Mouse (Mus musculus): ENCODE results near the gene Pigs. TPM values are rescaled to one million over a fixed set of nuclear protein-coding genes. Genes with fewer than 3 reads are reported as not detected.
A peak's percentile ranks its signal among the peaks of the same experiment; 100 is the strongest.

Gene Pigs
- total RNA-seq (2014; rRNA removed; ENCODE audit: low replicate concordance): 36.0 and 39.7 TPM in 2 replicates
- 31.2 and 32.3 TPM in 2 replicates for polyA plus RNA-seq (2015; fragmentation: Nextera tagmentation; extraction: Ambion mirVana)

DNA sequence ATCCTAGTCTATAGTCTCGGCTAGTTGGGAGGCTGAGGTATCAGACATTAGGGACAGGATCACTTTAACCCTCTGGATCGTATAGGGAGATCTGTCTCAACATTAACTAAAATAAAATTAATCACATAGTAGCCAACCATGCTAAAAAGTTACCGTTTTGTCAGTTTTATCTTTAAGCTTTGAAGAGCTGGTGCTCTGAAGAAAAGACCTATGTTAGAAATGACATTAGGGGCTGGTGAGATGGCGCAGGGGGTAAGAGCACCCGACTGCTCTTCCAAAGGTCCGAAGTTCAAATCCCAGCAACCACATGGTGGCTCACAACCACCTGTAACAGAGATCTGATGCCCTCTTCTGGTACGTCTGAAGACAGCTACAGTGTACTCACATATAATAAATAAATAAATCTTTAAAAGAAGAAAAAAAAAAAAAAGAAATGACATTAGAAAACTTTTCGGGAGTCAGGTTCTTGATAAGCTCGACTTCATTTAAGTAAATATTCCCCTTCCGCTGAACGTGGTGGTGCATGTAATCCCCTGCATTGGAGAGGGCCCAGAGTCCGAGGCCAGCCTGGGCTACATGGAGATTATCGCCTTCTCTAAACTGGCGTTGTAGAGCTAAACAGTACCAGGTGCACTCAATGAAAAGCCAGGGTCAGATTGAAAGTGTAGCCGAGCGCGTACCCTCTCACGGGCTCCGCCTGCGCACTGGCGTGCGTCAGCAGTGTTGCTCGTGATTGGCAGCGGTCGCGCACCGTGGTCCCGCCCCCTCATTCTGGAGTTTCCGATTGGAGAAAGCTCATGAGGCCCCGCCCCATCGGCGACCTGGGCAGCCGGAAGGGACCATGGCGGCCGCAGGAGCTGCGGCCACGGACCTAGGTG is at the start of gene Pigs:
Gene Pigs (plus strand): TSS at position 782 of the 878 bp plus-strand sequence.
- Histone ChIP-seq H3K27ac (ENCODE audit: low read depth) (peak within 1 kb of the TSS; percentile 49; the same call in 1 of the 2 replicates), H3K9ac (replicated peaks; ENCODE audit: low read depth, low read length) (peak within 1 kb of the TSS; percentile 86), H3K4me2 (ENCODE audit: low read depth, low read length) (peak within 1 kb of the TSS; percentile 95), H3K4me3 (ENCODE audit: low read depth, low read length) (peak within 1 kb of the TSS; percentile 91), H3K36me3 (replicated peaks; ENCODE audit: control insufficient read depth, insufficient read depth, low read length) (no peaks in the 10 kb centered on the region), H3K27me3 (ENCODE audit: control insufficient read depth, insufficient read depth, low read length) (no peaks in the 10 kb centered on the region), H3K9me3 (replicated peaks; ENCODE audit: control insufficient read depth, low read length) (no peaks in the 10 kb centered on the region), H3K4me1 (ENCODE audit: control insufficient read depth, insufficient read depth) (peaks cover 22% of the 10 kb centered on the region)
- no peak for TF ChIP-seq EP300 (IDR thresholded peaks at IDR 0.05; ENCODE audit: low read depth)
- 10% methylated on average over 37 of the region's 37 CpGs for WGBS
- ATAC-seq (ENCODE audit: insufficient read depth, low read depth): peak; percentile 99
- peak; percentile 95 for DNase-seq (ENCODE audit: low spot score)

- Histone ChIP-seq H3K9ac (replicated peaks; ENCODE audit: low read depth, low read length) (no peak overlapping the region), H3K4me2 (ENCODE audit: low read depth, low read length) (no peak overlapping the region), H3K9me3 (replicated peaks; ENCODE audit: control insufficient read depth, low read length) (no peaks in the 10 kb centered on the region), H3K4me1 (ENCODE audit: control insufficient read depth, insufficient read depth) (no peaks in the 10 kb centered on the region), H3K36me3 (replicated peaks; ENCODE audit: control insufficient read depth, insufficient read depth, low read length) (peaks cover 98% of the 10 kb centered on the region), H3K27me3 (ENCODE audit: control insufficient read depth, insufficient read depth, low read length) (no peaks in the 10 kb centered on the region), H3K27ac (ENCODE audit: low read depth) (no peak overlapping the region), H3K4me3 (ENCODE audit: low read depth, low read length) (no peak overlapping the region)
- TF ChIP-seq EP300 (IDR thresholded peaks at IDR 0.05; ENCODE audit: low read depth): no peak; the same call in 1 of the 2 replicates
- DNase-seq (ENCODE audit: low spot score) (no peak), ATAC-seq (ENCODE audit: insufficient read depth, low read depth) (no peak)
- WGBS: 62% methylated on average over 7 of the region's 7 CpGs
Observed at GRCm38 (mm10) chr11:78278853-78279252, 49.4 kb upstream of the Pigs start.

DNA sequence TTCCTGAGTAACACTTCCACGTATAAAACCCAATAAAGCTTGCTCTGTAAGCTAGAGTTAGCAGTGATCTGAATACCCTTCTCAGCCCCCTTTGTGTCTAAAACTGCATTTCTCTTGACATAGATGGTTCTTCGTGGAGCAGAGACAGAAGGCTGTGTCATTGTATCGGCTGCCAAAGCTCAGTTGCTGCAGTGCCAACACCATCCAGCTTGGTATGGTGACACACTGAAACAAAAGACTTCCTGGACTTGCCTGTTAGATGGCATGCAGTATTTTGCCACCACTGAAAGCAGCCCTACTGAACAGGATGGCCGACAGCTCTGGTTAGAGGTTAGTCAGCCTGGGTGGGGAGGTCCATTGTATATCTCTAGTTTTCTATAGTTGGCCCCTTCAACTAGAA is 48.6 kb upstream of the Pigs start:
- H3K36me3 ChIP-seq (replicated peaks; ENCODE audit: control insufficient read depth, insufficient read depth, low read length): peaks cover 98% of the 10 kb centered on the region

DNA sequence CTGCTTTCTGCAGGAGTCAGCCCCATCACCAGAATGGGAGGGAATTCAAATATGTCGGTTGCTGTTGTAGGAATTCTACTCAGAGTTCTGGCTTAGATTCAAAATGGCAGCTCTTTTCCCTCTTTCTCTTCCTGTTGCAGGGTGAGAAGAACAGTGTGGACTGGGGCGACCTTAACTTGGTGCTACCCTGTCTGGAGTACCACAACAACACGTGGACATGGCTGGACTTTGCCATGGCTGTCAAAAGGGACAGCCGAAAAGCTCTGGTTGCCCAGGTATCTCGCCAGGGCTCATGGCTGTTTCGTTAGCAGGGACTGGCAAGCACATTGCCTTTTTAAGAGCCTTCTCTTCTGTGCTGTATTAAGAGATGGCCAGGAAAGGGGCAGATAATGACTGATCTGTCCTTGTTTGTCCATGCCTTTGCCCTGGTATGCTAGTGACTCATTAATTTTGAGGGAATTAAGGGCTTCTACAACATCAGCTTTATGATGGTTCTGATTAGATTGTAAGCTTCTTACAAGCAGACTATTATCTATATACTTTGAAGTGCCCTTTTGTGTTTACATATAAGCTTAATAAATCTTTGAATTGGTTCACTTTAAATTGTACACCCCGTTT is 39.0 kb upstream of the Pigs start:
- WGBS: 86% methylated on average over 7 of the region's 7 CpGs
- Histone ChIP-seq H3K9ac (replicated peaks; ENCODE audit: low read depth, low read length) (no peak overlapping the region), H3K36me3 (replicated peaks; ENCODE audit: control insufficient read depth, insufficient read depth, low read length) (peaks cover 85% of the 10 kb centered on the region), H3K4me3 (ENCODE audit: low read depth, low read length) (no peak overlapping the region), H3K9me3 (replicated peaks; ENCODE audit: control insufficient read depth, low read length) (no peaks in the 10 kb centered on the region), H3K27me3 (ENCODE audit: control insufficient read depth, insufficient read depth, low read length) (no peaks in the 10 kb centered on the region), H3K4me1 (ENCODE audit: control insufficient read depth, insufficient read depth) (no peaks in the 10 kb centered on the region), H3K4me2 (ENCODE audit: low read depth, low read length) (no peak overlapping the region), H3K27ac (ENCODE audit: low read depth) (no peak overlapping the region)
- ATAC-seq (ENCODE audit: insufficient read depth, low read depth) (no peak), DNase-seq (ENCODE audit: low spot score) (no peak)
- TF ChIP-seq CTCF (IDR thresholded peaks at IDR 0.05; ENCODE audit: low read depth) (no peak), EP300 (IDR thresholded peaks at IDR 0.05; ENCODE audit: low read depth) (no peak)

More for the DNA sequence above, 48.6 kb upstream of the Pigs start:
- no peak for ATAC-seq (ENCODE audit: insufficient read depth, low read depth)
- TF ChIP-seq EP300 (IDR thresholded peaks at IDR 0.05; ENCODE audit: low read depth): no peak
- no peak for TF ChIP-seq CTCF (IDR thresholded peaks at IDR 0.05; ENCODE audit: low read depth)
- no peaks in the 10 kb centered on the region for H3K9me3 ChIP-seq (replicated peaks; ENCODE audit: control insufficient read depth, low read length)
- no peak overlapping the region for H3K4me2 ChIP-seq (ENCODE audit: low read depth, low read length)
- H3K27ac ChIP-seq (ENCODE audit: low read depth): no peak overlapping the region
- H3K4me3 ChIP-seq (ENCODE audit: low read depth, low read length): no peak overlapping the region
- no peaks in the 10 kb centered on the region for H3K4me1 ChIP-seq (ENCODE audit: control insufficient read depth, insufficient read depth)
- 78% methylated on average over 4 of the region's 4 CpGs for WGBS
- H3K27me3 ChIP-seq (ENCODE audit: control insufficient read depth, insufficient read depth, low read length): no peaks in the 10 kb centered on the region
- no peak for DNase-seq (ENCODE audit: low spot score)
- no peak overlapping the region for H3K9ac ChIP-seq (replicated peaks; ENCODE audit: low read depth, low read length)

DNA sequence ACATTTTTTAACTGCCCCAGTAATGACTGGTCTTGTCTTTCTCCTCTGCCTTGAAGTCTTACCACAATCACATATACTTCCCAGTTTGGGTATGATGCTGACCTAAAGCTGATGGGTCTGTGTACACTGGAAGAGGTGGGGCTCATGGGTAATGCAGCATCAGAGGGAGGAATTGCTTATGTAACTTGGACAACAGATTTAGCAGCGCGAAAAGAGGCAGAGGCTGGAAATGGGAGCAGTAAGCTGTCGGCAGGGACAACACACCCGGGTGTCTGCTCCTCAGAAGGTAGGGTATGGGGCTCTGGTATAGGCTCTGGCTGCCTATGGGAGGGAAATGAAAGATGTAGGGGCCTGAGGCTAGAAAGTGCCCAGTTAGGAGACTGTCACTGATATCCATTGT is 37.6 kb upstream of the Pigs start, which contains the start of gene BC030499:
Gene BC030499 (plus strand): TSS at position 188 of the 400 bp plus-strand sequence.
- Histone ChIP-seq H3K36me3 (replicated peaks; ENCODE audit: control insufficient read depth, insufficient read depth, low read length) (peaks cover 71% of the 10 kb centered on the region), H3K27ac (ENCODE audit: low read depth) (no peak within 1 kb of the TSS), H3K9me3 (replicated peaks; ENCODE audit: control insufficient read depth, low read length) (no peaks in the 10 kb centered on the region), H3K27me3 (ENCODE audit: control insufficient read depth, insufficient read depth, low read length) (no peaks in the 10 kb centered on the region), H3K9ac (replicated peaks; ENCODE audit: low read depth, low read length) (no peak within 1 kb of the TSS), H3K4me1 (ENCODE audit: control insufficient read depth, insufficient read depth) (no peaks in the 10 kb centered on the region), H3K4me3 (ENCODE audit: low read depth, low read length) (no peak within 1 kb of the TSS), H3K4me2 (ENCODE audit: low read depth, low read length) (no peak within 1 kb of the TSS)
- no peak for TF ChIP-seq CTCF (IDR thresholded peaks at IDR 0.05; ENCODE audit: low read depth)
- TF ChIP-seq EP300 (IDR thresholded peaks at IDR 0.05; ENCODE audit: low read depth): no peak
- no peak for DNase-seq (ENCODE audit: low spot score)
- no peak for ATAC-seq (ENCODE audit: insufficient read depth, low read depth)
- 85% methylated on average over 4 of the region's 4 CpGs for WGBS

Measured in heart, postnatal 0 days (tissue).